Mouse (Mus musculus): ENCODE results near the gene Hapln1. TPM values are rescaled to one million over a fixed set of nuclear protein-coding genes. Genes with fewer than 3 reads are reported as not detected.

The Hapln1 gene
- 2.1 and 32.1 TPM in 2 replicates for polyA plus RNA-seq (2012; rRNA removed)

DNA sequence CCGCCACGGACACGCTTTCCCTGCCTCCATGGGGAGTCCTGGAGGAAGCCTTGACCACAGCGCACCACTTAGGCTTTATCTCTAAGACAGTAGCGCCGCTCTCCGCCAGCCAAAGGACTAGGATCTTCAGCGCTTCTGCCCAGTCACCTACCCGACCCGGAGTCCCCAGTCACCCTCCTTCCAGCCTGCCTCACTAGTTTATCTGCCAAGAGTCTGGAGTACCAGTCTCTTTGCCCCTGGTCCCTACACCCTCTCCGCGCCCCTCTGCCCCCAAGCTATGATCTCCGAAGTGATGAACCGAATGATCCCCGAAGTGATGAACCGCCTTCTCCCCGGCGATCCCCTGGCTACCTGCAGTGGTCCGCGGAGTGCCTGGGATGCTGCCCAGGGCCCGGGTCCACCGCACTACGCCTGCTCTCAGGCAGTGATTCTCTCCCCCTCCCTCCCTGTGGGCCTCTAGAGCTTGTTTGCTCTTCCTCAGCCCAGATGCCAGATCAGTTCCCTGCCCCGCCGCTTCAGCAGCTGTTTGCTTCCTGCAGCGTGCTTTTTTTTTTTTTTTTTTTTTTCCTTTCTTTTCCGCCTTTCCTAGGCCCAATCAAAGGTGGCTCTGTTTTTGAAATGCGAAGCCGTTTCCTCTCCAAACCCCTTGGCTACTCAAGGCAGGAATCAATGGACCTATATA, at the start of gene Hapln1:
Gene Hapln1, plus strand, starts transcription at position 592 of the 682 bp plus-strand sequence.

Other genes with a start within 250 kb of the Hapln1 start
- gene Vcan, start 202.7 kb downstream of the Hapln1 start, polyA plus RNA-seq (2012; rRNA removed): 95.2 and 117 TPM in 2 replicates